Mouse (Mus musculus) midbrain, postnatal 0 days (tissue): ENCODE data around the gene Sdf4. TPM values are rescaled to one million over a fixed set of nuclear protein-coding genes. Genes with fewer than 3 reads are reported as not detected.

Experiments used
- ATAC-seq: fragments of 200-750 bp; cut with Nextera tagmentation; 2 replicates; pipeline ENCODE4 v1.8.0; 2017; ENCODE audit warnings: moderate number of reproducible peaks, mild to moderate bottlenecking, moderate TSS enrichment, moderate library complexity; ENCODE audit not compliant: low FRiP score
- DNase-seq: peaks from one replicate; pipeline ENCODE4 v3.0.0-alpha.2; 2015; ENCODE audit warnings: low spot score
- H3K27ac ChIP-seq: fragments of 300-500 bp; sonication (generic); 2 replicates; pipeline ENCODE4 v1.5.1; 2014; ENCODE audit warnings: low read depth, mild to moderate bottlenecking, low read length, mixed read lengths
- H3K27me3 ChIP-seq: fragments of 300-500 bp; sonication (generic); 2 replicates; pipeline ENCODE4 v1.6.1; 2014; ENCODE audit warnings: low read length, control low read depth, mixed read lengths; ENCODE audit not compliant: insufficient read depth
- H3K36me3 ChIP-seq: fragments of 300-500 bp; sonication (generic); 2 replicates; pipeline ENCODE4 v1.6.1; 2014; ENCODE audit warnings: low read length, control low read depth, mixed read lengths; ENCODE audit not compliant: insufficient read depth
- H3K4me1 ChIP-seq: fragments of 300-500 bp; sonication (generic); 2 replicates; pipeline ENCODE4 v1.6.1; 2014; ENCODE audit warnings: mild to moderate bottlenecking, control low read depth, antibody characterized with exemption, low read length, mixed read lengths; ENCODE audit not compliant: insufficient read depth
- H3K4me2 ChIP-seq: fragments of 300-500 bp; sonication (generic); 2 replicates; pipeline ENCODE4 v1.6.1; 2014; ENCODE audit warnings: low read depth, mild to moderate bottlenecking, low read length, mixed read lengths; ENCODE audit not compliant: poor library complexity, severe bottlenecking
- H3K4me3 ChIP-seq: fragments of 300-500 bp; sonication (generic); 2 replicates; pipeline ENCODE4 v1.5.1; 2014; ENCODE audit warnings: low read depth, mild to moderate bottlenecking, low read length, moderate library complexity
- H3K9ac ChIP-seq: fragments of 300-500 bp; sonication (generic); replicated peaks from 2 replicates; pipeline ENCODE4 v1.6.1; 2014; ENCODE audit warnings: mild to moderate bottlenecking, low read length, moderate library complexity, mixed read lengths; ENCODE audit not compliant: poor library complexity, severe bottlenecking
- H3K9me3 ChIP-seq: fragments of 300-500 bp; sonication (generic); 2 replicates; pipeline ENCODE4 v1.6.1; 2016; ENCODE audit warnings: low read length, control low read depth
- CTCF ChIP-seq: IDR thresholded peaks from 2 replicates; pipeline ENCODE4 v1.5.1; 2016; ENCODE audit warnings: antibody characterized with exemption, mild to moderate bottlenecking
- WGBS: fragments of 180-500 bp; shearing (Covaris S2); extraction: QIAGEN DNeasy Blood & Tissue Kit; methylation state at CpG from one replicate; pipeline ENCODE4 v1.1.7; 2014; 5-methylcytosine and 5-hydroxymethylcytosine counted together
- polyA plus RNA-seq: library from polyadenylated mRNA; unstranded; fragments of >200 nt; fragmentation: Nextera tagmentation; extraction: Ambion mirVana; gene quantifications from 2 replicates; pipeline ENCODE4 v1.2.1, GENCODE M21; 2015
- total RNA-seq: library from RNA; depleted of rRNA; stranded (reverse); fragments of >200 nt; gene quantifications from 2 replicates; pipeline ENCODE4 v1.2.3, GENCODE M21; 2014

The Sdf4 gene
- total and polyA plus RNA-seq, 2 experiments from 2014 or later: 84.8 to 111 TPM

- H3K27ac ChIP-seq: no peak within 1 kb of the TSS
- DNase-seq: no peak
These were observed 33.3 kb downstream of the Sdf4 start, which contains the start of gene Tnfrsf18 for GRCm38 (mm10) chr4:156026013-156026412. Gene Tnfrsf18, plus strand, starts transcription at chr4:156026164.

GRCm38 (mm10) chr4:156028580-156028979 lies 35.9 kb downstream of the Sdf4 start:
- H3K27me3 ChIP-seq: no peaks in the 10 kb centered on the region
- 94% methylated on average over 7 of the region's 7 CpGs for WGBS
- no peak overlapping the region for H3K27ac ChIP-seq
- H3K4me2 ChIP-seq: no peak overlapping the region
- H3K4me3 ChIP-seq: no peak overlapping the region
- no peak overlapping the region for H3K9ac ChIP-seq
- DNase-seq: no peak
- H3K4me1 ChIP-seq: peaks cover 21% of the 10 kb centered on the region
- no peak for ATAC-seq
- peaks cover 19% of the 10 kb centered on the region; the same call in 1 of the 2 replicates for H3K36me3 ChIP-seq
- H3K9me3 ChIP-seq: no peaks in the 10 kb centered on the region
- no peak for TF ChIP-seq CTCF

More at GRCm38 (mm10) chr4:156026013-156026412, 33.3 kb downstream of the Sdf4 start, which contains the start of gene Tnfrsf18:
- Histone ChIP-seq H3K9me3 (no peaks in the 10 kb centered on the region), H3K4me3 (no peak within 1 kb of the TSS), H3K27me3 (no peaks in the 10 kb centered on the region), H3K36me3 (peaks cover 21% of the 10 kb centered on the region), H3K4me1 (peaks cover 10% of the 10 kb centered on the region), H3K9ac (no peak within 1 kb of the TSS), H3K4me2 (no peak within 1 kb of the TSS)
- no peak for ATAC-seq
- WGBS: 66% methylated on average over 4 of the region's 4 CpGs
- no peak for TF ChIP-seq CTCF

- peak; percentile 41 for TF ChIP-seq CTCF
- 0 out of 2 replicates have a peak, but pooled peaks have one; percentile 22 for ATAC-seq
- Histone ChIP-seq H3K9ac (peak overlapping the region; percentile 54), H3K9me3 (no peaks in the 10 kb centered on the region), H3K27me3 (peaks cover 9% of the 10 kb centered on the region), H3K27ac (peak overlapping the region; percentile 83), H3K4me2 (peak overlapping the region; percentile 86), H3K4me1 (peaks cover 25% of the 10 kb centered on the region), H3K36me3 (peaks cover 17% of the 10 kb centered on the region; the same call in 1 of the 2 replicates), H3K4me3 (peak overlapping the region; percentile 49)
- no peak for DNase-seq
- WGBS: 35% methylated on average over 9 of the region's 9 CpGs
These were observed 38.0 kb downstream of the Sdf4 start for GRCm38 (mm10) chr4:156030651-156031118.

- under 1% methylated on average over 7 of the region's 7 CpGs for WGBS
- Histone ChIP-seq H3K4me2 (peak overlapping the region; percentile 86), H3K36me3 (peaks cover 13% of the 10 kb centered on the region; the same call in 1 of the 2 replicates), H3K4me1 (peaks cover 25% of the 10 kb centered on the region), H3K9ac (peak overlapping the region; percentile 54), H3K4me3 (peak overlapping the region; percentile 49), H3K27ac (peak overlapping the region; percentile 83), H3K9me3 (no peaks in the 10 kb centered on the region), H3K27me3 (peaks cover 14% of the 10 kb centered on the region)
- ATAC-seq: peak; percentile 25
- DNase-seq: peak; percentile 9
- TF ChIP-seq CTCF: no peak
These were observed 38.6 kb downstream of the Sdf4 start for GRCm38 (mm10) chr4:156031255-156031592.

- peaks cover 25% of the 10 kb centered on the region for H3K4me1 ChIP-seq
- peak overlapping the region; percentile 49 for H3K4me3 ChIP-seq
- H3K36me3 ChIP-seq: peaks cover 13% of the 10 kb centered on the region; the same call in 1 of the 2 replicates
- no peaks in the 10 kb centered on the region for H3K9me3 ChIP-seq
- H3K27ac ChIP-seq: peak overlapping the region; percentile 83
- WGBS: under 1% methylated on average over 24 of the region's 24 CpGs
- H3K9ac ChIP-seq: peak overlapping the region; percentile 54
- peak; percentile 94 for DNase-seq
- peak overlapping the region; percentile 86 for H3K4me2 ChIP-seq
- peak; percentile 91 for ATAC-seq
- 0 out of 2 replicates have a peak, but pooled peaks have one; percentile 11 for TF ChIP-seq CTCF
- peaks cover 17% of the 10 kb centered on the region for H3K27me3 ChIP-seq
These were observed 39.1 kb downstream of the Sdf4 start for GRCm38 (mm10) chr4:156031593-156032391.

- 88% methylated on average over 4 of the region's 4 CpGs for WGBS
- Histone ChIP-seq H3K36me3 (0 out of 2 replicates have a peak, but pooled peaks cover 6% of the 10 kb centered on the region), H3K27me3 (peaks cover 17% of the 10 kb centered on the region), H3K4me3 (no peak overlapping the region), H3K27ac (peak overlapping the region; percentile 83; the same call in 1 of the 2 replicates), H3K4me1 (peaks cover 25% of the 10 kb centered on the region), H3K9me3 (no peaks in the 10 kb centered on the region), H3K9ac (no peak overlapping the region), H3K4me2 (peak overlapping the region; percentile 86; the same call in 1 of the 2 replicates)
- no peak for ATAC-seq
- no peak for TF ChIP-seq CTCF
- DNase-seq: no peak
These were observed 40.2 kb downstream of the Sdf4 start for GRCm38 (mm10) chr4:156032856-156033255.
